Mouse (Mus musculus): ENCODE data around the gene Apba1. TPM values are rescaled to one million over a fixed set of nuclear protein-coding genes. Genes with fewer than 3 reads are reported as not detected.

Gene Apba1
- polyA plus RNA-seq, 1 experiment from 2014 or later = 13.2 TPM

Other genes with a start within 250 kb of the Apba1 start
- gene 1700028P14Rik, start 106.1 kb upstream of the Apba1 start, polyA plus RNA-seq (2015; fragmentation: Nextera tagmentation; extraction: Ambion mirVana) = 2.1 and 2.4 TPM in 2 replicates
- gene Ptar1, start 71.5 kb upstream of the Apba1 start, polyA plus RNA-seq (2015; fragmentation: Nextera tagmentation; extraction: Ambion mirVana) = 3.9 and 4.1 TPM in 2 replicates

Measured in midbrain, embryonic 15.5 days (tissue).